Mouse (Mus musculus): ENCODE data around the gene Slc35g2. TPM values are rescaled to one million over a fixed set of nuclear protein-coding genes. Genes with fewer than 3 reads are reported as not detected.
A peak's percentile ranks its signal among the peaks of the same experiment; 100 is the strongest.

Gene Slc35g2
- 5.2 and 7.4 TPM in 2 replicates for polyA plus RNA-seq (2014; fragmentation: Nextera tagmentation; extraction: Ambion mirVana)

DNA sequence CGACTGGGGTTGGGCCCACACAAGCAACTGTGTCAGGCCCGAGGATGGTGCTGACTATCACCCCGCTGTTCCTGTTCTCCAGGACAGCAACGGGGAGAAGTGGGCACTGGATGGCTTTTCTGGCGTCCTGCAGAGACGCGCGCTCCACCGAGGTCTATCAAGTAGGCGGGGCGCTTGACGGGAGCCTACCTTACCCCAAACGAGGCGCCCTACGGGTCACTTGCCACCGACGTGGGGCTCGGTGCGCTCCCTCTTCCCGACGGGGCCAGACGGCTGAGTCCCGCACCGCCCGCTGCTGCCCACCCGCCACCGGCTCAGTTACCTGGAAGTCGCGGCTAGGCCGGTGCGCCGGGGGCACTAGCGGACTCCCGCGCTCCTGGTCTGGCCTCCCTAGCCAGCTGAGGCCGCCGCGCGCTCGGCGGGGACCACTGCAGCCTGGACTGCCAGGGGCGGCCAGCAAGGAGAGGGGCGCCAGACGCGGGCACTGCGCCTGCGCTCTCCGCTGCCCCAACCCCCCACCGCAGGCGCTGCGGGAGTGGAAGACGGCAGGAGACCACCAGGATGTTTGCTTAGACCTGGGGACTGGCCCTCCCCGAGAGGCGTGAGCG lies at the start of gene Slc35g2:
TSS of gene Slc35g2 (minus strand) at position 465 of the 608 bp plus-strand sequence.
- WGBS = under 1% methylated on average over 48 of the region's 55 CpGs
- no peaks in the 10 kb centered on the region for H3K9me3 ChIP-seq (ENCODE audit: control insufficient read depth, low read length)
- peak within 1 kb of the TSS; percentile 61 for H3K4me3 ChIP-seq (ENCODE audit: low read depth, low read length)
- DNase-seq (ENCODE audit: low spot score) (peak; percentile 89), ATAC-seq (ENCODE audit: insufficient read depth, low FRiP score, low TSS enrichment) (peak; percentile 96)
- H3K27me3 ChIP-seq (ENCODE audit: control insufficient read depth, insufficient read depth, low read length) = no peaks in the 10 kb centered on the region
- 0 out of 2 replicates have a peak, but pooled peaks cover 2% of the 10 kb centered on the region for H3K4me1 ChIP-seq (ENCODE audit: control insufficient read depth, insufficient read depth, low read length)
- H3K27ac ChIP-seq (ENCODE audit: low read depth, low read length) = peak within 1 kb of the TSS; percentile 39; the same call in 1 of the 2 replicates
- H3K9ac ChIP-seq (ENCODE audit: low read length) = peak within 1 kb of the TSS; percentile 64
- no peaks in the 10 kb centered on the region for H3K36me3 ChIP-seq (ENCODE audit: control insufficient read depth, insufficient read depth, low read length)
- H3K4me2 ChIP-seq (ENCODE audit: low read depth) = peak within 1 kb of the TSS; percentile 65

DNA sequence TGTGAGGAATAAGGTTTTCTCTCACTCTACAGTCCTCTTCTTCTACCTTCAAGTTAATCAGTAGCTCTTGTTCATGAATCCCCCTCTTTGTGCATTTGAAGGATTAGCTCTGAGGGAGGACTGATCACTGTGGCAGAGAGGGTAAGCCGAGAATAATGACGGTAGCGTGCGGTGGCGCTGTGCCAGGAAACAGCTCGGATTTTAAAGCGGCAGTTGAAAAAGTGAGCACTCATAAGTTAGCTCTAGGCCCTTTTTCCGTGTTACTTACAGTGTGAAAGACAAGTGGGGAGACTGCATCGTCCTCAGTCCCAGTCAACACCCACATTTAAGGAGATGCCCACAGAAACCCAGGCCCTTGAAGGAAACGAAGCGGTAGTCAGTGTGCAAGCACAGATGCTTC lies 46.1 kb upstream of the Slc35g2 start:
- no peak overlapping the region for H3K9ac ChIP-seq (ENCODE audit: low read length)
- H3K4me3 ChIP-seq (ENCODE audit: low read depth, low read length) = no peak overlapping the region
- no peaks in the 10 kb centered on the region for H3K27me3 ChIP-seq (ENCODE audit: control insufficient read depth, insufficient read depth, low read length)
- no peak for ATAC-seq (ENCODE audit: insufficient read depth, low FRiP score, low TSS enrichment)
- H3K4me2 ChIP-seq (ENCODE audit: low read depth) = no peak overlapping the region
- H3K4me1 ChIP-seq (ENCODE audit: control insufficient read depth, insufficient read depth, low read length) = no peaks in the 10 kb centered on the region
- DNase-seq (ENCODE audit: low spot score) = no peak
- H3K9me3 ChIP-seq (ENCODE audit: control insufficient read depth, low read length) = no peaks in the 10 kb centered on the region
- H3K36me3 ChIP-seq (ENCODE audit: control insufficient read depth, insufficient read depth, low read length) = no peaks in the 10 kb centered on the region
- no peak overlapping the region for H3K27ac ChIP-seq (ENCODE audit: low read depth, low read length)
- 74% methylated on average over 11 of the region's 11 CpGs for WGBS

DNA sequence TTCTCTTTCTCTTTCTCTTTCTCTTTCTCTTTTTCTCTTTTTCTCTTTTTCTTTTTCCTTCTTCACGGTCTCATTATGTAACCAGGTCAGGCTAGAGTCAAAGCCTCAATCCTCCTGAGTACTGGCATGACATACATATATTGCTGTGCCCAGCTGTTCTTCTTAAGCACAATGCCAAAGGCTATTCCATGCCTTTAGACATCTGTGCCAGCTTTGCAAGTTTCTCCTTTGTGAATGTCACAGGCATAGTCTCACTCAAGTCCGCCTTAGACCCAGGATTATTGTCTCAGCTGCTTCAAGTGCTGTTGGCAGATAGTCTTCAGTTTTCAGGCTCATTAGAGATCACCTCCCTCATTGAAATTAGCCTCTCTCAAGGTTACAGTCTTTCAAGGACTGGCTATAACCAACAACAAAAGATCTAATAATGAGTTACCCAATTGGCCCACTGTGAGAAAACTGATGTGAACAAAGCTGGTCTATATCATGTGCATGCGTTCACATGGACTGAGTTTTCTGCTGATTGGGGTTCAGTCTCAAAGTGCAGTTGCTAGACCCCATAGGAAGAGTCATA lies 42.7 kb upstream of the Slc35g2 start:
- no peak overlapping the region for H3K27ac ChIP-seq (ENCODE audit: low read depth, low read length)
- H3K4me2 ChIP-seq (ENCODE audit: low read depth) = no peak overlapping the region
- WGBS = 84% methylated on average over 3 of the region's 3 CpGs
- H3K9ac ChIP-seq (ENCODE audit: low read length) = no peak overlapping the region
- H3K4me3 ChIP-seq (ENCODE audit: low read depth, low read length) = no peak overlapping the region
- no peaks in the 10 kb centered on the region for H3K4me1 ChIP-seq (ENCODE audit: control insufficient read depth, insufficient read depth, low read length)
- no peaks in the 10 kb centered on the region for H3K36me3 ChIP-seq (ENCODE audit: control insufficient read depth, insufficient read depth, low read length)
- DNase-seq (ENCODE audit: low spot score) (no peak), ATAC-seq (ENCODE audit: insufficient read depth, low FRiP score, low TSS enrichment) (no peak)
- H3K9me3 ChIP-seq (ENCODE audit: control insufficient read depth, low read length) = no peaks in the 10 kb centered on the region
- H3K27me3 ChIP-seq (ENCODE audit: control insufficient read depth, insufficient read depth, low read length) = no peaks in the 10 kb centered on the region

DNA sequence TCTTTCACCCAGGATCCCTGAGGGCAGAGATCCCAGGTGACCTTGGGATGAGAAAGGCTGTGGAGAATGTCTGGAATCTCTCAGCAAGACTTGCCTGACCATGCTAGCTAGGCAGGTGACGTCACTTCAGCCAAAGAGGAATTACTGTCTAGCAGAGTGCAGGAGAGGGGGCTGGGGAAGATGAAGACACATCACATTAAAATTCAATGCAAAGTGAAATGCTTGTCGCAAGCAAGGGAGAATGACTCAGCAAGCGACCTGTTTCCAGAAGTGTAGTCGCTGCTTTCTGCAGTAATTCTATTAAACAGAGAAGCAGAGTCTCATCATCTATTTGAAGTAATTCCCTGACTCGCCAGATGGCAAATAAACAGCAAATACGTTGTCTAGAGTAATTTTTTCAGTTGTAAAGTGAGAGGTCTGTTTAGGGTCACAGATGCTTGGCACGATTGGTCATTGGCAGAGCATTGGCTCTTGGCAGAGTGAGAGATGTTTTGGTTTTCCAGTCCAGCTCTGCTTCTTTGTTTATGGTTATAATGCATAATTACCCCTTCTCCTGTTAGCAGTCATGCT lies 35.2 kb upstream of the Slc35g2 start:
- 65% methylated on average over 7 of the region's 7 CpGs for WGBS
- Histone ChIP-seq H3K36me3 (ENCODE audit: control insufficient read depth, insufficient read depth, low read length) (no peaks in the 10 kb centered on the region), H3K27me3 (ENCODE audit: control insufficient read depth, insufficient read depth, low read length) (no peaks in the 10 kb centered on the region), H3K4me2 (ENCODE audit: low read depth) (no peak overlapping the region), H3K4me1 (ENCODE audit: control insufficient read depth, insufficient read depth, low read length) (no peaks in the 10 kb centered on the region), H3K9ac (ENCODE audit: low read length) (no peak overlapping the region), H3K4me3 (ENCODE audit: low read depth, low read length) (no peak overlapping the region), H3K27ac (ENCODE audit: low read depth, low read length) (no peak overlapping the region), H3K9me3 (ENCODE audit: control insufficient read depth, low read length) (no peaks in the 10 kb centered on the region)
- DNase-seq (ENCODE audit: low spot score) (no peak), ATAC-seq (ENCODE audit: insufficient read depth, low FRiP score, low TSS enrichment) (no peak)

DNA sequence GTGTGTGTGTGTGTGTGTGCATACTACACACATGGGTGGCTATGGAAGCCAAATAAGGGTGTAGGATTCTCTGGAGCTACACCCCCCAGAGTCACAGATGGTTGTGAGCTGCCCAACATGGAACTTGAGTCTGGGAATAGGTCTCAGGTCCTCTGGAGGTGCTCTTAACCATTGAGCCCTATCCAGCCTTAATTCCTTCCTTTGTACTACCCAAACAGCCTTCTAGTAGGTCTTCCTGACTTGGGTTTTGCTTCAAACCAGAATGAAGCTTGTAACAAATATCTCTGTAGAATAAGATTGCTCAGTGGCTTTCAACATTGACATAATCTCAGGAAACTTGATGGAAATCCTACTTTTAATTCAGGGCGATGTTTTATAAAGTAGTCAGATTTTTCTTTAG lies 34.6 kb upstream of the Slc35g2 start:
- Histone ChIP-seq H3K4me3 (ENCODE audit: low read depth, low read length) (no peak overlapping the region), H3K9me3 (ENCODE audit: control insufficient read depth, low read length) (no peaks in the 10 kb centered on the region), H3K4me1 (ENCODE audit: control insufficient read depth, insufficient read depth, low read length) (no peaks in the 10 kb centered on the region), H3K27me3 (ENCODE audit: control insufficient read depth, insufficient read depth, low read length) (no peaks in the 10 kb centered on the region), H3K9ac (ENCODE audit: low read length) (no peak overlapping the region), H3K27ac (ENCODE audit: low read depth, low read length) (no peak overlapping the region), H3K4me2 (ENCODE audit: low read depth) (no peak overlapping the region), H3K36me3 (ENCODE audit: control insufficient read depth, insufficient read depth, low read length) (no peaks in the 10 kb centered on the region)
- 91% methylated on average over 1 of the region's 1 CpGs for WGBS
- DNase-seq (ENCODE audit: low spot score) = no peak
- ATAC-seq (ENCODE audit: insufficient read depth, low FRiP score, low TSS enrichment) = no peak

DNA sequence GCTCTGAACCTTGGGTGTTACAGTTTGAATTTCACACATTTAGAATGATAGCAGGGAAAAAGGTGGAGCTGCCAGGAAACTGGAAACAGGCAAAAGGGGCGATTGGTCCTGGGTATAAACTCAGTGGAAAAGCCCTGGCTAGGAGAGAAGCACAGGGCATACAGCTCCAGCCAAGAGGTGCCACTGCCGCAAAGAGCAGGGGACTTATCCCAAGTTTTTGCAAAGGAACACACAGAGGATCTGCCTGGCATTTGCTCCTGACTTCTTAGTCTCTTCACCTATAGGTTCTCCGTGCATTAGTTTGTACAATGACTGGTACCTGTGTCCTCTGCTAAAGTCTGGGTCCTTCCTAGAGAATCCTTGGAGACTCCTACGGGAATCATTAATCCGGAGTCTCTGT lies 32.3 kb upstream of the Slc35g2 start:
- H3K36me3 ChIP-seq (ENCODE audit: control insufficient read depth, insufficient read depth, low read length) = no peaks in the 10 kb centered on the region
- no peaks in the 10 kb centered on the region for H3K27me3 ChIP-seq (ENCODE audit: control insufficient read depth, insufficient read depth, low read length)
- no peak for ATAC-seq (ENCODE audit: insufficient read depth, low FRiP score, low TSS enrichment)
- H3K4me3 ChIP-seq (ENCODE audit: low read depth, low read length) = no peak overlapping the region
- DNase-seq (ENCODE audit: low spot score) = no peak
- no peak overlapping the region for H3K27ac ChIP-seq (ENCODE audit: low read depth, low read length)
- no peaks in the 10 kb centered on the region for H3K4me1 ChIP-seq (ENCODE audit: control insufficient read depth, insufficient read depth, low read length)
- H3K9me3 ChIP-seq (ENCODE audit: control insufficient read depth, low read length) = no peaks in the 10 kb centered on the region
- H3K4me2 ChIP-seq (ENCODE audit: low read depth) = no peak overlapping the region
- H3K9ac ChIP-seq (ENCODE audit: low read length) = no peak overlapping the region
- WGBS = 79% methylated on average over 5 of the region's 5 CpGs

DNA sequence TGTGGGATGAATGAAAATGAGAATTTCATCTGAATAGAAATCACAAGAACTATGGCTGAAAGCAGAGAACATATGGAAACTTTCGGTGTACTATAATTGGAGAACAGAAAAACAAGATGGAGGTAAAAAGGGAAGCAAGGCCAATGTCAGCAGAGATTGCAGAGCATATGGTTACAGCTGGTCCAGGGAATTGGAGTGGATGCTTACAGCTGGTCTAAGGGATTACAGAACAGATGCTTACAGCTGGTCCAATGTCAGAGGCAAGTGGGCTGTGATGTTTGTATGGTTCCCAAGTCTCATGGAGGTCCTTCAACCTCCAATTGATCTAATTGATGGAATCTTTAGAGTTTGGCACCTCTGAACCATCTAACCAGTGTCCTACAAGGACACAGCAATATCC lies 31.2 kb upstream of the Slc35g2 start:
- no peaks in the 10 kb centered on the region for H3K36me3 ChIP-seq (ENCODE audit: control insufficient read depth, insufficient read depth, low read length)
- no peak overlapping the region for H3K4me2 ChIP-seq (ENCODE audit: low read depth)
- H3K4me3 ChIP-seq (ENCODE audit: low read depth, low read length) = no peak overlapping the region
- H3K27ac ChIP-seq (ENCODE audit: low read depth, low read length) = no peak overlapping the region
- H3K9ac ChIP-seq (ENCODE audit: low read length) = no peak overlapping the region
- 89% methylated on average over 1 of the region's 1 CpGs for WGBS
- ATAC-seq (ENCODE audit: insufficient read depth, low FRiP score, low TSS enrichment) (no peak), DNase-seq (ENCODE audit: low spot score) (no peak)
- no peaks in the 10 kb centered on the region for H3K9me3 ChIP-seq (ENCODE audit: control insufficient read depth, low read length)
- H3K4me1 ChIP-seq (ENCODE audit: control insufficient read depth, insufficient read depth, low read length) = no peaks in the 10 kb centered on the region
- H3K27me3 ChIP-seq (ENCODE audit: control insufficient read depth, insufficient read depth, low read length) = no peaks in the 10 kb centered on the region

DNA sequence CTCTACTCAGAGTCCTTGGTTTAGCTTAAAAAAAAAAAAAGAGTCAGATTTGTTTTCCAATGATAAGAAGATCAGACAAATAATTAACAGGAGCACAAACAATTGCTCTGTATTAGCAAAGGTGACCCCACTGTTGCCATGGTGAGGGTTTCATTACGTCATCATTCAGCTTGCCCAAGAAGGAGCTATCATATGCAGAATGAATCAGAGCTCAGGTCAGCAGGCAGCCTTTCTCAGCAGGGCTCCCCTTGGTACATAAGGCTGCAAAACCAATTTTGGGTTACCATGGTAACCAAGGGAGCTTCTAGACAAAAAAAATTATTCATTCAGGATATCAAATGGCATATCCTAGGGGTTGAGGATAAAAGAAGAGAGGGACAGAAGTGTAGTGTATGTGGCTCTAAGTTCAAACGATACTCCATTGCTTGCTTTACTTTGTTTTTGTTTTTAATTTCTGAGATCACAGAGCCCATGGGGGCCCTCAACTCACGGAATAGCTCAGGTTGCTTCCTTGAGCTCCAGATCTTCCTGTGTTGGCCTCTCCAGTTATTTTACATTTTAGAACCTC lies 29.0 kb upstream of the Slc35g2 start:
- DNase-seq (ENCODE audit: low spot score) (no peak), ATAC-seq (ENCODE audit: insufficient read depth, low FRiP score, low TSS enrichment) (no peak)
- Histone ChIP-seq H3K36me3 (ENCODE audit: control insufficient read depth, insufficient read depth, low read length) (no peaks in the 10 kb centered on the region), H3K4me3 (ENCODE audit: low read depth, low read length) (no peak overlapping the region), H3K27ac (ENCODE audit: low read depth, low read length) (no peak overlapping the region), H3K9ac (ENCODE audit: low read length) (no peak overlapping the region), H3K9me3 (ENCODE audit: control insufficient read depth, low read length) (no peaks in the 10 kb centered on the region), H3K4me1 (ENCODE audit: control insufficient read depth, insufficient read depth, low read length) (no peaks in the 10 kb centered on the region), H3K4me2 (ENCODE audit: low read depth) (no peak overlapping the region), H3K27me3 (ENCODE audit: control insufficient read depth, insufficient read depth, low read length) (no peaks in the 10 kb centered on the region)
- WGBS = 51% methylated on average over 3 of the region's 3 CpGs

DNA sequence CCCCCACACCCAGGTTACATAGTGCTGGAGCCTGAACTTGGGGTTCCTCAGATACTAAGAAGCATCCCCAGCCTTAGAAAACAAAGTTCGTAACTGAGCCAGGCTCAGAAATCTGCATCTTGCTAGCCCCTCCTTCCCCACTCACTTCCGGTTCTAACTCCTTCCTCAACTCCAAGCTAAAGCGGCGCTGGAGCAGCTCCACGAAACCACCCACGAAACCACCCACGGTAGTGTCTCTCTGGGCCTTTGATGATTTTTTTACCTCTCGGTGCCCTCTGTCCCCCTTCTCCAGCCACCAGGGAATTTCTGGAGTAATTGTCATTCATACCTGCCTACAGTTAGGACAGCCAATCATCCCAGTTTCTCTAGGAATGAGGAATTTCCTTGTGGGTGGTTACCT lies 26.7 kb upstream of the Slc35g2 start, which contains the start of gene Stag1:
TSS of gene Stag1 (plus strand) at position 253 of the 400 bp plus-strand sequence.
- Histone ChIP-seq H3K9ac (ENCODE audit: low read length) (no peak within 1 kb of the TSS), H3K9me3 (ENCODE audit: control insufficient read depth, low read length) (no peaks in the 10 kb centered on the region), H3K4me2 (ENCODE audit: low read depth) (no peak within 1 kb of the TSS), H3K27me3 (ENCODE audit: control insufficient read depth, insufficient read depth, low read length) (no peaks in the 10 kb centered on the region), H3K4me1 (ENCODE audit: control insufficient read depth, insufficient read depth, low read length) (no peaks in the 10 kb centered on the region), H3K36me3 (ENCODE audit: control insufficient read depth, insufficient read depth, low read length) (no peaks in the 10 kb centered on the region), H3K4me3 (ENCODE audit: low read depth, low read length) (no peak within 1 kb of the TSS), H3K27ac (ENCODE audit: low read depth, low read length) (no peak within 1 kb of the TSS)
- ATAC-seq (ENCODE audit: insufficient read depth, low FRiP score, low TSS enrichment) (no peak), DNase-seq (ENCODE audit: low spot score) (no peak)
- WGBS = 88% methylated on average over 8 of the region's 8 CpGs

Data from neural tube, embryonic 11.5 days (tissue).